Comparison of ENCODE assay signal across 8 mouse cellular contexts in the genomic region with DNA sequence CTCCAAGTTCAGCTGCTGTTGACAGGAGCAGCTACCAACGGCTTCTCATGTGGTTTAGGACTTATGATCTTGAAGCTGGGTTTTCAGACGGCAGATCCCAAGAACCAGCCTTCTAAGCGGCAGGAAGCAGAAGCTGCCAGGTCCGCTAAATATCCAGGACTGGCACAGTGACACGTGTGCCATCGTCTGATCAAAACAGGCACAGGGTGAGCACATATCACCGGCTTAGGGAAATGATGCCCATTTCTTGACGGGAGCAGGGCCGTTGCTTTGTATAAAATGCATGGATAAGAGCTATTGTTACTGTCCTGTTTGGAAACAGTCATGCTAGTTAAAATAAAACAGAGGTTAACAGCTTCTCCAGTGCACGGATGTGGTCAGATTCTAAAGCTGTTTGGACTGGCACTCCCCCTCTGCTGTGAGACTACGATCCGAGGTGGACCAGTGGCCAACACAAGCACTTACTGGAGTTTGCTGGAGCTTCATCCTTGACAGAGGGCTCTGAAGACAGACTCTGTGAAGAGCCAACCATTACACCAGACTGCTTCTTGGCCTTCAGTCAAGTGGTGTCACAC. TPM values are rescaled to one million over a fixed set of nuclear protein-coding genes. Genes with fewer than 3 reads are reported as not detected.
DNase-seq lines count a peak whose midpoint lies in the region; ATAC-seq and TF ChIP-seq lines count a peak whose summit lies in the region.

No protein-coding gene starts in this region.

- H3K9ac ChIP-seq in embryonic facial prominence, embryonic 14.5 days (ENCODE audit: low read depth, low read length) = no peak overlapping the region
- H3K9ac ChIP-seq in intestine, postnatal 0 days (ENCODE audit: low read depth, low read length) = peak overlapping the region; percentile 5; the same call in 1 of the 2 replicates

- peaks cover 21% of the 10 kb centered on the region for H3K36me3 ChIP-seq in embryonic facial prominence, embryonic 14.5 days (ENCODE audit: control insufficient read depth, insufficient read depth, low read length)
- H3K36me3 ChIP-seq in intestine, postnatal 0 days (ENCODE audit: control insufficient read depth, insufficient read depth) = peaks cover 13% of the 10 kb centered on the region

- H3K4me1 ChIP-seq in embryonic facial prominence, embryonic 14.5 days (ENCODE audit: control insufficient read depth, insufficient read depth, low read length) = no peaks in the 10 kb centered on the region
- H3K4me1 ChIP-seq in intestine, postnatal 0 days (replicated peaks; ENCODE audit: control insufficient read depth, insufficient read depth, low read length) = no peaks in the 10 kb centered on the region

- H3K27me3 ChIP-seq in embryonic facial prominence, embryonic 14.5 days (replicated peaks; ENCODE audit: control insufficient read depth, insufficient read depth, low read length) = no peaks in the 10 kb centered on the region
- H3K27me3 ChIP-seq in intestine, postnatal 0 days (replicated peaks; ENCODE audit: control insufficient read depth, insufficient read depth, low read length) = no peaks in the 10 kb centered on the region

- peak overlapping the region; percentile 30 for H3K4me3 ChIP-seq in embryonic facial prominence, embryonic 14.5 days (ENCODE audit: low read depth, low read length)
- H3K4me3 ChIP-seq in intestine, postnatal 0 days (ENCODE audit: low read depth, low read length) = peak overlapping the region; percentile 29

- no peak for TF ChIP-seq CTCF in intestine, postnatal 0 days (IDR thresholded peaks at IDR 0.05; ENCODE audit: low read depth)

- no peak overlapping the region for H3K27ac ChIP-seq in embryonic facial prominence, embryonic 14.5 days (replicated peaks; ENCODE audit: low read depth, low read length)
- H3K27ac ChIP-seq in intestine, postnatal 0 days (ENCODE audit: low read depth, low read length) = peak overlapping the region; percentile 60

- ATAC-seq in embryonic facial prominence, embryonic 14.5 days (ENCODE audit: low read depth) = no peak
- no peak; the same call in 1 of the 2 replicates for ATAC-seq in intestine, postnatal 0 days
- ATAC-seq in monocyte, adult 5-6 weeks (replicated peaks; ENCODE audit: insufficient number of reproducible peaks, low FRiP score, low TSS enrichment, poor library complexity, severe bottlenecking) = peak; percentile 25; the same call in 1 of the 2 replicates

- peak overlapping the region; percentile 62 for H3K4me2 ChIP-seq in embryonic facial prominence, embryonic 14.5 days (ENCODE audit: low read depth, low read length)
- peak overlapping the region; percentile 58 for H3K4me2 ChIP-seq in intestine, postnatal 0 days (replicated peaks; ENCODE audit: low read depth)

- 45% methylated on average over 12 of the region's 12 CpGs for WGBS in embryonic facial prominence, embryonic 14.5 days
- 21% methylated on average over 12 of the region's 12 CpGs for WGBS in intestine, postnatal 0 days

- H3K9me3 ChIP-seq in embryonic facial prominence, embryonic 14.5 days (ENCODE audit: control insufficient read depth, low read length) = no peaks in the 10 kb centered on the region
- no peaks in the 10 kb centered on the region for H3K9me3 ChIP-seq in intestine, postnatal 0 days (ENCODE audit: control insufficient read depth)

- peak; percentile 25 for DNase-seq in kidney, adult 18-20 months
- DNase-seq in kidney, postnatal 10 days = no peak
- no peak for DNase-seq in embryonic facial prominence, embryonic 14.5 days (ENCODE audit: low spot score)
- DNase-seq in adrenal gland, postnatal 14 days = no peak
- DNase-seq in ovary, postnatal 36 days (ENCODE audit: low spot score) = no peak
- no peak for DNase-seq in cerebellum, adult 11-12 months

RNA-seq across cellular contexts. Expression of gene Ostc, which starts 17.6 kb away (rescaled TPM):
- 454 and 459 TPM in 2 replicates for polyA plus RNA-seq in embryonic facial prominence, embryonic 14.5 days (2014; fragmentation: Nextera tagmentation; extraction: Ambion mirVana)
- polyA plus RNA-seq in intestine, postnatal 0 days (2015; fragmentation: Nextera tagmentation; extraction: Ambion mirVana) = 259 and 278 TPM in 2 replicates
- total RNA-seq in monocyte, adult 5-6 weeks (2017) = 102 to 107 TPM (median 105 TPM) in 3 replicates
- 94.0 and 97.0 TPM in 2 replicates for total RNA-seq in adrenal gland, postnatal 14 days (2021)

RNA-seq across cellular contexts. Expression of gene Rpl34, which starts 38.5 kb away (rescaled TPM):
- polyA plus RNA-seq in embryonic facial prominence, embryonic 14.5 days (2014; fragmentation: Nextera tagmentation; extraction: Ambion mirVana) = 1,104 and 1,207 TPM in 2 replicates
- polyA plus RNA-seq in intestine, postnatal 0 days (2015; fragmentation: Nextera tagmentation; extraction: Ambion mirVana) = 579 and 584 TPM in 2 replicates
- total RNA-seq in monocyte, adult 5-6 weeks (2017) = 2,637 to 3,542 TPM (median 3,151 TPM) in 3 replicates
- total RNA-seq in adrenal gland, postnatal 14 days (2021) = 654 and 801 TPM in 2 replicates
